Mouse (Mus musculus): Measurements from ENCODE around the gene Mapk1ip1. TPM values are rescaled to one million over a fixed set of nuclear protein-coding genes. Genes with fewer than 3 reads are reported as not detected.

The Mapk1ip1 gene
- polyA plus RNA-seq (2015; fragmentation: Nextera tagmentation; extraction: Ambion mirVana) = 31.6 and 34.2 TPM in 2 replicates

DNA sequence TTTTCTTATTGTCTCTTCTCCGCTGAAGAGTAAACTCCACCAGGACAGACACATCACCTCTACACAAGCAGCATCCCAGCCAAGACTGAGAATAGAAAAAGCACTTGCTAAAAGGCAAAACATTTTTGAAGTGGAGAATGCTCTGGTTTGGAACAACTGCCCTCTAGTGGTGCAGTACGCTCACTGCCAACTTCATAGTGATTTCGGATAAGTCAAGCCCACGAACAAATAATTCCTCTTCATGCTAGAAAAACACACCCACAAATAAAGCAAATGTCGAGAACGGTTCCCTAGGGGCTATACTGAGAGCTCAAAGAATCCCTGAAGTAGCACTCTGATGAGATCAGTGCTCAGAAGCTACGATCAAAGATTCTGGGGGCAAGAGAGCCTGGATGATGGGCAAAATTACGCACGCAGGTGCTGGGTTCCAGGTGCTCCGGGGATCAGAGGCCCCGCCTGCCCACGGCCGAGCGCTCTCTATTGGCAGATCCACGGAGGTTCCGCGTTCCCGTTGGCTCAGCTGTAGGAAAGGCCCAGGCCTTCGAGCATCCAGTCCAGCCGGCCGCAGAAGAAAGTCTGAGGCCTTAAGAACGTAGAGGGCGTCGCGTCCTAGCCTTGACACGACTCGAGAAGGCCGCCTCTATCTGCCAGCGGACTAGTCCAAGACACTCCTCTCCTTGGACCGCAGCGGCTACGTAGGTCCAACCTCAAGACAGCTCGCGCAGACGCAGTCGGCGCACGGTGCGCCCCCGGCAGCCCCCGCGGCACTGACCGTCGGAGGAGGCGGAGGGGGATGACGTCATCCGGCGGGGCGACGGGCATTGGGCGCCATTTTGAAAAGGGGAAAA, at the start of gene Mapk1ip1, which contains the start of gene Ppp2r2d:
TSS of gene Mapk1ip1 (minus strand) at position 730 of the 848 bp plus-strand sequence.
TSS of gene Ppp2r2d (plus strand) at position 536 of the 848 bp plus-strand sequence.
- Histone ChIP-seq H3K27me3 (no peaks in the 10 kb centered on the region), H3K36me3 (no peaks in the 10 kb centered on the region), H3K4me2 (replicated peaks) (peak within 1 kb of the TSS; percentile 79), H3K4me1 (peaks cover 63% of the 10 kb centered on the region), H3K9me3 (no peaks in the 10 kb centered on the region), H3K9ac (replicated peaks) (peak within 1 kb of the TSS; percentile 91), H3K27ac (replicated peaks) (peak within 1 kb of the TSS; percentile 95), H3K4me3 (peak within 1 kb of the TSS; percentile 85)
- peak; percentile 93 for ATAC-seq (replicated peaks)
- WGBS = under 1% methylated on average over 50 of the region's 51 CpGs

DNA sequence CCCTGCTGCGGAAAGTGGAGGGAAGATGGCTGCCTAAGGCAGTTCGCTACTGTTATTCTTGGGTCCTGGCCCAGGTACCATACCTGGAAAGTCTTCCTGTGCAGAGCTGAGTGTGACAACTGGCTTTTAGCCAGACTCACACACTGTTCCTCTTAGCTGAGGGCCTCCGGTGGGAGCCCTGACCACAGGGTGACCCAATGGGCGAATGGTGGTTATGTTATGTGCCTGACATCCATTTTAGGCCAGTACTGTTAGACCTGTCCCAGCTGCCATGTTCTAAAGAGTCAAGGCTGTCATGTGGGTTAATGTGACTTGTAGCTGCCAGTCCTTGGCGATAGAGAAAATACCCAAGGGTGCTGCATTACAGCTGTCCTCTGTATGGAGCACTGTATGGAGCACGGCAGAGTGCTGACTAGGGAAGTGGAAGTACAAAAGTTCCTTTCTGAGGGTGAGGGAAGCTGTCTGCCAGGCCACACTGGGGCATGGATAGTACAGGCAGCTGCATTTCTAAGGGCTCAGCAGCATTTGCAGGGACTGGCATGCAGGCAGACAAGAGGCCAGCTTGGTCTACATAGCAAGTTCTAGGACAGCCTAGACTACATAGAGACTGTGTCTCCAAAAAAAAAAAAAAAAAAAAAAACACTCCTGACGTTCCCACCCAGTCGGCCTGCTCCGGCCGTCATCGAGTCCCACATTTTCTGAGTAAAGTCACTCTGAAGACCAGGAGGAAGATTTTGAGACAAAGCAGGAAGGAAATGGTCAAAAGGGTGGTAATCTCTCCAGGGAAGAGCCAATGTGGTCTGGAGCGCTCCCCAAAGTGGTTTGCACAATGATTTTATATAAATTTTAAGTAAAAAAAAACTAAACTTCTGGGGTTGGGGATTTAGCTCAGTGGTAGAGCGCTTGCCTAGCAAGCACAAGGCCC, 39.6 kb upstream of the Mapk1ip1 start:
- ATAC-seq (replicated peaks) = no peak
- 92% methylated on average over 13 of the region's 13 CpGs for WGBS

DNA sequence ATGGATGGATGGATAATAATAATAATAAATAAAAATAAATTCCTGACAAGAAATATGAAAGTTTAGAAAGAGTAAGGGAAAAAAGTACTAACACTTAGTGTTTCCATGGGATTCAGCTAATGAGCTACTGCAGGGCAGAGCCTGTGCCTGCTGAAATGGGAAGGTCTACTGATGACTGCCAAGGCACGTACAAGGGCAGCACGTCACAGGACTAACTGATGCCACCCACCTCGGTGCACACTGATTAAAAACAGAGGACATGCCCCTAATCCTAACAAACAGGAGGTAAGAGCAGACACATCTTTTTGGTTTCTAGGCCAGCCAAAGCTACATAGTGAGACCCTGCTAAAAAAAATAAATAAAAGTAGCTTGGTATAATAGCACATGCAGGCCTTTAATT, 37.7 kb upstream of the Mapk1ip1 start:
- H3K9me3 ChIP-seq = no peaks in the 10 kb centered on the region
- H3K27ac ChIP-seq (replicated peaks) = no peak overlapping the region
- no peak for ATAC-seq (replicated peaks)
- H3K4me3 ChIP-seq = no peak overlapping the region
- H3K9ac ChIP-seq (replicated peaks) = no peak overlapping the region
- H3K36me3 ChIP-seq = peaks cover 41% of the 10 kb centered on the region
- H3K4me1 ChIP-seq = no peaks in the 10 kb centered on the region
- WGBS = 92% methylated on average over 3 of the region's 3 CpGs
- H3K27me3 ChIP-seq = no peaks in the 10 kb centered on the region
- H3K4me2 ChIP-seq (replicated peaks) = no peak overlapping the region

More for the DNA sequence above, 39.6 kb upstream of the Mapk1ip1 start:
- peaks cover 22% of the 10 kb centered on the region for H3K36me3 ChIP-seq
- no peak overlapping the region for H3K4me3 ChIP-seq
- no peaks in the 10 kb centered on the region for H3K27me3 ChIP-seq
- H3K27ac ChIP-seq (replicated peaks) = no peak overlapping the region
- H3K4me2 ChIP-seq (replicated peaks) = no peak overlapping the region
- no peak overlapping the region for H3K9ac ChIP-seq (replicated peaks)
- H3K9me3 ChIP-seq = no peaks in the 10 kb centered on the region
- H3K4me1 ChIP-seq = no peaks in the 10 kb centered on the region

DNA sequence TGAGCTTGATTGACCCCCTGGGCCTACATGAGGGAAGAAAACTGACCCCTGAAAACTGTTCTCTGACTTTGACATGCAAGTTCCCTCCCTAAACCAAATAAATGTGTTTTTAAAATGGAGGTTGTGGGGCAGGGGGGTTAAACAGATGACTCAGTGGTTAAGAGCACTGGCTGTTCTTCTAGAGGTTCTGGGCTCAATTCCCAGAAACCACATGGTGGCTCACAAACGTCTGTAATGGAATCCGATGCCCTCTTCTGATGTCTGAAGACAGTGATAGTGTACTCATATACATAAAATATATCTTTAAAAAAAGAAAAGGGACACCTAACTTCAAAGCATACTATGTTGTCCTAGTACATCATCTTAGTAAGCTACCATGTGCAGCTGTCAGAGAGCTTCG, 29.0 kb upstream of the Mapk1ip1 start:
- H3K4me3 ChIP-seq = no peak overlapping the region
- no peak for ATAC-seq (replicated peaks)
- H3K27ac ChIP-seq (replicated peaks) = no peak overlapping the region
- no peak overlapping the region for H3K4me2 ChIP-seq (replicated peaks)
- no peak overlapping the region for H3K9ac ChIP-seq (replicated peaks)
- no peaks in the 10 kb centered on the region for H3K9me3 ChIP-seq
- WGBS = 75% methylated on average over 3 of the region's 3 CpGs
- peaks cover 83% of the 10 kb centered on the region for H3K36me3 ChIP-seq
- no peaks in the 10 kb centered on the region for H3K27me3 ChIP-seq
- no peaks in the 10 kb centered on the region for H3K4me1 ChIP-seq

DNA sequence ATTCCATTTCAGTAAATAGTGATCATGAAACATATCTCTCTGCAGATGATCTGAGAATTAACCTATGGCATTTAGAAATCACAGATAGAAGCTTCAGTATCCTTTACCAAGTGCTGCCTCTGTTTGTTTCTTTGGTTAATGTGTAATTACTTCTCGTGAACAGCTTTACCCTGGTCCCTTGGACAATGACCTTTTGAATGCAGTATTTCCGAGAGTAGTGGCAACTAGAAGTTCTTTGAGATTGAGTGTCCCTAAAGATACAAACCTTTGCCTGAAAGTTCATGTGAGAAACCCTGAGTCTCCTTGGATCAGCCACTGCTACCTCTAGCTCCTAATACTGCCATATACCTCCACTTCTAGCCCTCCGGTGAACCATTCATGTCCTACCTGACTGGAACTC, 26.9 kb upstream of the Mapk1ip1 start:
- Histone ChIP-seq H3K4me3 (no peak overlapping the region), H3K9me3 (no peaks in the 10 kb centered on the region), H3K27ac (replicated peaks) (no peak overlapping the region), H3K9ac (replicated peaks) (no peak overlapping the region), H3K4me2 (replicated peaks) (no peak overlapping the region), H3K27me3 (no peaks in the 10 kb centered on the region), H3K36me3 (peaks cover 79% of the 10 kb centered on the region), H3K4me1 (no peaks in the 10 kb centered on the region)
- no peak for ATAC-seq (replicated peaks)
- WGBS = 95% methylated on average over 3 of the region's 3 CpGs

DNA sequence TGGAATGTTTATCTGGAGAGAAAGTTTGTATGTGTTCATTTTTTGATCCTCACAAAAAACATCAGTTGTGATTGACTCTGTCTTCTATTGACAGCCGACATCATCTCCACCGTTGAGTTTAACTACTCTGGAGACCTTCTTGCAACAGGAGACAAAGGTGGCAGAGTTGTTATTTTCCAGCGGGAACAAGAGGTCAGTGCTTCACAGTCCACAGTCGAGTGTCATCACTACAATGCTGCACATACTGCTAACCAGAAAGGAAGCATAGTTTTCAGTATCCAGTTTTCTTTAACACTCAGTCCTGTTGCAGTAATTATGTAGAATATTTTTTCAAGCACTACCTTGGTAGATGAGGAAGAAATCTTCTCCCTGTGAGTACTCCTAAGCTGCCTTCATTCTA, 22.2 kb upstream of the Mapk1ip1 start:
- H3K27me3 ChIP-seq = no peaks in the 10 kb centered on the region
- H3K4me1 ChIP-seq = no peaks in the 10 kb centered on the region
- no peak overlapping the region for H3K9ac ChIP-seq (replicated peaks)
- H3K27ac ChIP-seq (replicated peaks) = no peak overlapping the region
- no peak for ATAC-seq (replicated peaks)
- H3K9me3 ChIP-seq = no peaks in the 10 kb centered on the region
- no peak overlapping the region for H3K4me3 ChIP-seq
- no peak overlapping the region for H3K4me2 ChIP-seq (replicated peaks)
- 89% methylated on average over 4 of the region's 4 CpGs for WGBS
- peaks cover 35% of the 10 kb centered on the region for H3K36me3 ChIP-seq

DNA sequence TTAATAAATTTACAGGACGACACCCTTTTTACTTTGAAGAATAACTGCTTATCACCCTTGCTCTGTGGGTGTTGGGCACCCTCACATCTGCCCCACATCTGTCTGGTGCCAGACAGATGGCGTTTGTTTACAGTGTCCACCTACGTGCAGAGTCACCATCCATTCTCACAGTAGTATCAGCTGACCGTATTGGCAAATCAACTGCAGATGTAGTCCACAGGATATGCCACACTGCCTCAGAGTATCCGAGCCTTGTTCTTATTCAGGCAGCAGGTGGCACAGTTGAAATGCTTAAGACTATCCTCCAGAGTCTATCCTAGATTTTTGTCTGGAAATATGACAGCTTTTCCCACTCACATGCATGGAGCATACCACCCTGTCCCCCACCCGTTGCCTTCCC, 21.2 kb upstream of the Mapk1ip1 start:
- H3K9me3 ChIP-seq = no peaks in the 10 kb centered on the region
- ATAC-seq (replicated peaks) = no peak
- H3K27me3 ChIP-seq = no peaks in the 10 kb centered on the region
- no peak overlapping the region for H3K9ac ChIP-seq (replicated peaks)
- H3K36me3 ChIP-seq = peaks cover 24% of the 10 kb centered on the region
- no peak overlapping the region for H3K4me2 ChIP-seq (replicated peaks)
- no peaks in the 10 kb centered on the region for H3K4me1 ChIP-seq
- H3K27ac ChIP-seq (replicated peaks) = no peak overlapping the region
- H3K4me3 ChIP-seq = no peak overlapping the region
- WGBS = 81% methylated on average over 6 of the region's 6 CpGs

DNA sequence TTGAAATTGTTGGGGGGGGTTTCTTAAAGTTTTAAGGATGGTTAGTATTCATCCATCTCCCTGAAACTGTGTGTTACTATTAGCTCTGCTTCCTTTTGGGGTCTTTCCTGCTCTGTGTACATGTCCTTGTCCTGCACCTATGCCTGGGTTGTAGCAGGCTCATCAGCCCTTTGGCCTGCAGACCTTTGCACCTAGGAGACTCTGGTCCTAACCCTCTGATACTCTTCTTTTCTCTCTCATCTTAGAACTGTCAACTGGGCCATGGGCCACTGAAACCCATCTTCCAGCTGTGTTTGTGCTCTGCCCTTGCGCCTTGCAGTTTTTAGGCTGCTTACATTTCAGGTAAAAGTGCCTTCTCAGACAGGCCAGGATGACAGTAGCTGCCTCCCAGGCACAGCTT, 18.7 kb upstream of the Mapk1ip1 start:
- Histone ChIP-seq H3K9me3 (no peaks in the 10 kb centered on the region), H3K4me3 (no peak overlapping the region), H3K4me2 (replicated peaks) (no peak overlapping the region), H3K4me1 (no peaks in the 10 kb centered on the region), H3K9ac (replicated peaks) (no peak overlapping the region), H3K27ac (replicated peaks) (no peak overlapping the region), H3K36me3 (peaks cover 22% of the 10 kb centered on the region), H3K27me3 (no peaks in the 10 kb centered on the region)
- 90% methylated on average over 1 of the region's 1 CpGs for WGBS
- ATAC-seq (replicated peaks) = no peak

DNA sequence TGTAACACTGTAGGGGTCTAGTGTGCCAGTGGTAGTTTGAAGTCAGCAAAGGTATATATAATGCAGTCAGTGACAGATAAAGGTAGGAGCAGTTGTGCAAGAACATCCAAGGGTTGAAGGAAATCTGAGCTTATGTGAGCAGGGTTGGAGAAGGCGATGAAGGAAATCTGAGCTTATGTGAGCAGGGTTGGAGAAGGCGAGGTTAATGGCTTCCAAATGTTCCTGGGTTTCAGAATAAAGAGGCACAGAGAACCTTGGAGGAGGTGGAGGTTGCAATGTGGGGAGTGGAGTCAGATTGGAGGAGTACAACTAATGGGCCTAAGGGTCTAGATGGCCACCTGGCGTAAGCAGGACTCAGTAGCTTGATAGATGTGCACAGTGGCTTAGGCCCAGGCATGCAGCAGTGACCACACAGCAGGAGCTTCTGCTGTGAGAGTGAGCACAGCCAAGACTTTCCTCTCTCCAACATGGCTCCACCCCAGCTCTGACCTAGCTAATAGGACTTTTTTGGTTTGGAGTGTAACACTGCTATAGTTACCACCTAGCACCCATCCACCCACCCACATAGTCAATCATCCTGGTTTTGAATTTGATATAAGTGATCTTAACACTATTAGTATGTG, 18.0 kb upstream of the Mapk1ip1 start:
- Histone ChIP-seq H3K4me3 (no peak overlapping the region), H3K27ac (replicated peaks) (no peak overlapping the region), H3K9me3 (no peaks in the 10 kb centered on the region), H3K4me2 (replicated peaks) (no peak overlapping the region), H3K36me3 (peaks cover 16% of the 10 kb centered on the region; the same call in 1 of the 2 replicates), H3K9ac (replicated peaks) (no peak overlapping the region), H3K27me3 (no peaks in the 10 kb centered on the region), H3K4me1 (no peaks in the 10 kb centered on the region)
- 95% methylated on average over 3 of the region's 3 CpGs for WGBS
- ATAC-seq (replicated peaks) = no peak

DNA sequence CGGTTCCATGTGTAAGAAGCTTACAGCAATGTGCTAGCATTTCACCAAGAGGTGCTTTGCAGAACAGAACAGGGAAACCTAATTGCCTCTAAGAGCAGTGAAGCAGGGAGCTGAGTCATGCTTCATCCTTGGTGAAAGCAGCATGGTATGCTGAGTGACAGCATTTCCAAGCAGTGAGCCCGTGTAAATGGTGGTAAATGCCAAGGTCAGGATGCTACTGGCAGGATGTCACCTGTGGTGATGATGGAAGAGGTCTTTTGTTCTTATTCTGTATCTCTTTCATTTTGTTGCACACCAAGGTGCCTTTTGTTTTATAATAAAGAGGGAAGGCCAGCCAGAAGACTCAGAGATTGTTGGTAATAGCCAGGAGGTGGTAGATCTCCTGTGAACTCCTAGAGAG, 10.6 kb upstream of the Mapk1ip1 start:
- no peak for ATAC-seq (replicated peaks)
- Histone ChIP-seq H3K4me2 (replicated peaks) (no peak overlapping the region), H3K4me3 (no peak overlapping the region), H3K27ac (replicated peaks) (no peak overlapping the region), H3K4me1 (no peaks in the 10 kb centered on the region), H3K9ac (replicated peaks) (no peak overlapping the region), H3K9me3 (no peaks in the 10 kb centered on the region), H3K27me3 (no peaks in the 10 kb centered on the region), H3K36me3 (peaks cover 25% of the 10 kb centered on the region)
- WGBS = 69% methylated on average over 2 of the region's 2 CpGs

DNA sequence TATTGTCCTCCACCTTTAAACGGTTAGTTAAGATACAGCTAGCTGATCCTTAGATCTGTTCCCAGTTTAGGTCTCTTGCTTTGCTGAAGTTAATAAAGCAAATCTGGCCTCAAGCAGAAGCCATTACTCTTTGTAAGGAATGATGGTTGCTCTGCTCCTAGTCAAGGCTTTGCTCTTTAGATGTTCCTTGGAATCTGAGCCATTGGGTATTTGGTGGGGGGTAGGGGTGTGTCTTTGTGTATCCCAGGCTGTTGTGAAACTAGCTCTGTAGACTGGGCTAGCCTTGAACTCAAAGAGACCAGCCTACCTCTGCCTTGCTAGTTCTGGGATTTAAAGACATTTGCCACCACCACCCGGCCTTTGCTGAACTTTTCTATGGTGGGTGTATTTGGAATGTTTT, 8.1 kb upstream of the Mapk1ip1 start:
- Histone ChIP-seq H3K36me3 (peaks cover 19% of the 10 kb centered on the region), H3K27me3 (no peaks in the 10 kb centered on the region), H3K4me3 (no peak overlapping the region), H3K9me3 (no peaks in the 10 kb centered on the region), H3K9ac (replicated peaks) (no peak overlapping the region), H3K4me1 (peaks cover 12% of the 10 kb centered on the region), H3K27ac (replicated peaks) (no peak overlapping the region), H3K4me2 (replicated peaks) (no peak overlapping the region)
- no peak for ATAC-seq (replicated peaks)
- WGBS = 93% methylated on average over 2 of the region's 2 CpGs
